Mouse (Mus musculus): ENCODE results near the gene Gm10974.

GRCm38 (mm10) chr7:66359044-66359443, 6.7 kb upstream of the Gm10974 start:
- TF ChIP-seq BHLHE40 (IDR thresholded peaks at IDR 0.05; ENCODE audit: low read depth, low read length) (no peak), HCFC1 (IDR thresholded peaks at IDR 0.05; ENCODE audit: low read depth, low read length) (no peak), POLR2A (IDR thresholded peaks at IDR 0.05; ENCODE audit: low read depth, low read length) (no peak), MXI1 (IDR thresholded peaks at IDR 0.05; ENCODE audit: low read depth, low read length) (no peak)

Measured in CH12.LX (cell line).